Mouse (Mus musculus) hematopoietic stem cell, adult 5-6 weeks (primary cell): Measurements from ENCODE around the gene Snip1. TPM values are rescaled to one million over a fixed set of nuclear protein-coding genes. Genes with fewer than 3 reads are reported as not detected.
A peak's percentile ranks its signal among the peaks of the same experiment; 100 is the strongest.

ENCODE experiments used
- ATAC-seq, 2 experiments: fragments of 125-278 bp in 1 of 2; replicated peaks in 1 of 2; 2 replicates each; pipeline ENCODE4 v1.8.0; 2016 to 2017; ENCODE audit warnings: inconsistent platforms in 2 of 2, mild to moderate bottlenecking in 2 of 2, moderate number of reproducible peaks in 2 of 2, low read depth in 1 of 2, moderate TSS enrichment in 1 of 2; ENCODE audit not compliant: low FRiP score in 2 of 2, poor library complexity in 2 of 2, severe bottlenecking in 2 of 2, insufficient read depth in 1 of 2, low TSS enrichment in 1 of 2
- total RNA-seq: library from RNA; stranded (forward); fragments of 172-1452, 232-1000 nt; gene quantifications from 2 replicates; pipeline ENCODE4 v1.2.3, GENCODE M21; 2017

Snip1 gene
- total RNA-seq, 1 experiment from 2014 or later = 26.7 TPM

DNA sequence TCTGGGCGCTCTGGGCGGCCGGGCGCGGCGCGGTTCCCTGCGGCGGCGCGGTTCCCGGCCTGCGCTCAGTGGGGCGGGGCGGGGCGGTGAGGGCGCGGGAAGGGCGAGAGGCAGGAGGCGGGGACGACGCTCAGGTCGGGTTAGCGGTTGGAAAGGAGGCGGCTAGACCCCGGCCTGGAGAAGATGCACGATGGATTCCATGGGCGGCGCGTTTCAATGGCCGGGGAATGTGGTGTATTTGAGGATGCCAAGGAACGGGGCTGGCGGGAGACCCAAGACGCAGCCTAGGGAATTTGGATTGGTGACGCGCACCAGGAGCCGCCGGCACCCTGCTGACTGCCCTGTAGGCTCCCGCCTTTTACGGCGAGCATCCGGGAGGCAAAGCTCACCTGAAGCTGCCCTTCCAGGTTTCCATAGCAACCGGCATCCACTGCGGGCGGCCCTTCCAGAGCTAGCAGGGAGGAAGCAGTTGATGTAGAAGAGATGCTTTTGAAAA lies 18.9 kb downstream of the Snip1 start:
- peak; percentile 83 to 84 for ATAC-seq

DNA sequence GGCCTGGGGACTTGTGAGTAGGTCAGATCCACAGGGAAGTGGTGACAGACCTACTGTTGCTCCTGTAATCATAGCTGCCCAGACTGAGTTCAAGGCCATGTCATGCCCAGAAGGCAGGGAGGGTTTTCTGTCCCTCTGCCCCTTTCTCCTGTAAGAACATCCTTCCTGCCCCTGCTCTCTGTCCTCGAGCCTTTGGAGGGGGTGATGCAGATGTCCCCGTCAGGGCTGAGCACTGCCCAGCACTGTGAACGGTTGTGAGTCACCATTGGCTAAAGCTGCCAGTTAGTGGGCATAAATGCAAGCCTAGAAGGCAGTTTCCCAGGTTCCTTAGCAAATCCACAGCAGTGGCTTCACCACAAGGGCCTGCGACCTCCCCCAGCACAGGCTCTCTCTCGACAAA lies 26.6 kb downstream of the Snip1 start:
- no peak for ATAC-seq

DNA sequence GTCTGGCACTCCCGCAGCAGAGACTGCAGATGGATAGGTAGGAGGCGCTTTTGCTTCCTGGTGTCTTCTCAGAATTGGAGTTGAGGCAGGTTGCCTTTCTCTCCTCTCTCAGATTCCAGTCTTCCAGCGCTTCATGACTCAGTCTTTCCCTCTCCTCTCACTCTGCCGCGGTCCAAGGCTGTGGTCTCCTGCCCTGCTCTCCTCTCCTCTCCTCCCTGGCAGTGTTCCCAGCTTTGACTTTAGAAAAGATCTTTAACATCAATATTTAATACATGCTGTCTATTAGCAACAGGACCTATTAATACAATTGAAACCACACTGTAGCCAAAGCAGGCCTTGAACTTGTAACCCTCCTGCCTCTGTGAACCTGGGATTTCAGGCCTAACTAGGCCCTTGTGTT lies 29.6 kb downstream of the Snip1 start:
- no peak for ATAC-seq

DNA sequence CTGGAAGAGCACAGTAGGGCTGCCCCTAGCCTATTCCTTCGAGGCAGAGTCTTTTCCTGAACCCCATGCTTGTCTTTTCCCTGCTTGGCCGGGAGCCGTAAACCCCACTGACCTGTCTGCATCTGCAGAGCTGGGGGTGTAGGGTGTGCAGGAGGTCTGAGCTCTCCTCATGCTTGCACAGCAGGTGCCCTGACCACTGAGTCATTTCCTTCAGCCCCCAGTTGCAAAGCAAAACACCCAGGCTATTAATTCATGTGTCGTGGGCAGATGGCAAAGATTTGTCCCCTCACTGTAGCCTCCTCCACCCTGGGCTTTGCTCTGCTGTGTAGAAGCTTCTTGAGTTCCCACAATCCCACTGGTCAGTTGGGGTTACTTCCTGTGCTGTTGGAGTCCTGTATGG lies 30.9 kb downstream of the Snip1 start:
- ATAC-seq = no peak

DNA sequence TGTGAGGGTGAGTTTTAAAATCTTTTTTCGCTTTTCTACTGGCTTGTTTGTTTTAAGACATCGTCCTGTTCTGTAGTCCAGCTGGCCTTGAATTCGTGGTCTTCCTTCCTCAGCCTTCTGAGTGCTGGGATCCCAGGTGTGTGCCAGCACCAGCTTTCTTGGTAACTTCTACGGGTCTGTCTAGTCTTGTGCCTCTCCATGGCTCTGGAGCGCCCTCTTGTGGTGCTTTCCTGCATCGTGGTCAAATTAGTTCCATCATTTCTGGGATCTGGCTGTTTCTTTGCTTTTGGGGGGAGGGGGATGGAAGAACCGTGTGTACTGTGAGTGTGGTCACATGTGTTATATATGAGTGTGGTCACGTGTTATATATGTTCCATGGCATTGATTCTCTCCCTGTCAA lies 33.0 kb downstream of the Snip1 start:
- peak; percentile 30 to 79; a peak in 2 of 4 replicates for ATAC-seq

DNA sequence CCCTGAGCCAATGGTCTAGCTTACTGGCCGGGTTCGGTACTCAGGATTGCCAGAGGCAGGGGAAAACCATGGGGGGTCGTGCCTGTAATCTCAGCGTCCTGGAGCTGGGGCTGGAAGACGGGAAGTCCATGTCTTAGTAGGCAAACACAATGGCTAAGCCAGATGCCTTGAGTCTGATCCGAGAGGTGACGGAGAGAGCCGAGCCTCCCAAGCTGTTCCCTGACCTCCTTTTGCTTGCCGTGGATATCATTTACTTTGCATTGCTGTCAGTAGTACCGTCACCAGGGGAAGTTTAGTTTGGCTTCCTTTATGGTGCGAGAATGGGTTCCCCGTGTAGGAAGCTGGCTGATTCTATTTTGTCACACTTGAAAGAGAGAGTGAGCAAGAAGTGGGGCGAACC lies 34.9 kb downstream of the Snip1 start:
- ATAC-seq = no peak

DNA sequence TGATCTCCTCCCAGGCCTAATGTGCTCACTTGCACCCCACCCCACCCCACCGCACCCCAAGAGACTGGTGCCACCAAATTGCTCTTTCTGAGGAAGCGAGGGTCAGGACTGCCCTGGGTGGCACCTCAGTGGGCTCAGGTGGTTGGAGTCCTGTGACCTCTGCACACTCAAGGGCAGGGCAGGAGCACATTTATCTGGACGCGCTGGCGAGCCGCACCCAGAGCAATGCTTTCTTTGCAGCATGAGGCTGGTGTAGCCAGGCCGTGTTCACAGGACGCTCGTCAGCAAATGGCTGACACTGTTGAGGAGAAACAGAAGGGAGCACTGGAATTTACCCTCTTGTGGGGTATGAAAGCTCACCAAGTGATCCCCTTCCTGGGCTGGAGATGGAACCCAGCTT lies 38.9 kb downstream of the Snip1 start:
- ATAC-seq = no peak

DNA sequence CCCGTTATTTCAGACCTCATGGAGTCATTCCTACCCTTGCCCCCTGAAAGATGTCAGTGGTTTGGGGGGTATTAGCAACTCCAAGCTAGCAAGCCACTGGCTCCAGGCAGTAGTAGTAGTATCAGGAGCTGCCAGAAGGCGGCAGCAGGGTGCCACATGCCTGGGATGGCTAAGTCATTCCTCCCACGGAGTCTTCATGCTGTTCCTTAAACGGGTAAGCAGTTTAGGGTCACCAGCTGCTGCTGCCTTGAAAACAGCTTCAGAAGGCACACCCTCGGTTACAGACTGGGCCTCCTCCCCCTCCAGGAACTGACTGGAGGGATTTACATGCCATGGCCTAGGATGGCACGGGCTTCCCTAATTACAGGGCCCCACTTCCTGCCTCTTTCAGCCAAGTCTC lies 48.2 kb downstream of the Snip1 start:
- ATAC-seq = peak; percentile 40 to 49

DNA sequence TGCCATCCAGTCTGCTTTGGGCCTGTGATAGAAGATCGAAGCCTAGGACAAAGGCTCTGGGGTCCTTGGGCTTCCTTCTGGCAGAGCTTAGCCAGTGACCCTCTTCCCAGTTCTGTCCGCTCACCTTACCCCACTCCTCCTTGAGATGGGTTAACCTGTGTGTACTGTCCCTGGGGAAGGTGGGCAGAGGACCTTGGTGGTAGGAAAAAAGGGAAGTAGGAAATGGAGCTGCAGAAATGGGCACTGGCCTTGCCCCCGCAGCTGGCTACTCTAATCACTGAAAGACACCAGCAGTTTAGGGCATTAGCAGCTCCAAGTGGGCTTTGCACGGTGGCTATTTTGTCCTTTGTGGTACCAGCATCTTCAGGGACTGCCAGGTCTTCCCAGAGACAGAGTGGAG lies 48.6 kb downstream of the Snip1 start:
- ATAC-seq = no peak

DNA sequence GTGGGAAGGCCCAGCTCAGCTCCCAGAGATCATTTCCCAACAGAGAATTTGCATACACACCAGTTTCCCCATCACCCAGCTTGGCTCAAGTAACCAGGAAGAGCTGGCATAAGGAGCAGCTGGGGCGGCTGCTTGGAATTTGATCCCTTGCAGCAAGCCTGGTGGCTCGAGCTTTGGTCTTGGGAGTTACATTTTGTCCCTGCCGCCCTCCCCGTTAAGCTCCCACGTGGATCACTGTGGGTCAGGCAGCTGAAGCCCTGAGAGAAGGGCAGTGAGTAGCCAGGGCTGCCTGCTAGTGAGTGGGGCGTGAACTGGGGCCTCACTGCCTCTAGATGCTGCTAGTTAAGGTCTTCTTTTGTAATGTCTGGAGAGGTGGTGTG lies 49.2 kb downstream of the Snip1 start:
- no peak for ATAC-seq

DNA sequence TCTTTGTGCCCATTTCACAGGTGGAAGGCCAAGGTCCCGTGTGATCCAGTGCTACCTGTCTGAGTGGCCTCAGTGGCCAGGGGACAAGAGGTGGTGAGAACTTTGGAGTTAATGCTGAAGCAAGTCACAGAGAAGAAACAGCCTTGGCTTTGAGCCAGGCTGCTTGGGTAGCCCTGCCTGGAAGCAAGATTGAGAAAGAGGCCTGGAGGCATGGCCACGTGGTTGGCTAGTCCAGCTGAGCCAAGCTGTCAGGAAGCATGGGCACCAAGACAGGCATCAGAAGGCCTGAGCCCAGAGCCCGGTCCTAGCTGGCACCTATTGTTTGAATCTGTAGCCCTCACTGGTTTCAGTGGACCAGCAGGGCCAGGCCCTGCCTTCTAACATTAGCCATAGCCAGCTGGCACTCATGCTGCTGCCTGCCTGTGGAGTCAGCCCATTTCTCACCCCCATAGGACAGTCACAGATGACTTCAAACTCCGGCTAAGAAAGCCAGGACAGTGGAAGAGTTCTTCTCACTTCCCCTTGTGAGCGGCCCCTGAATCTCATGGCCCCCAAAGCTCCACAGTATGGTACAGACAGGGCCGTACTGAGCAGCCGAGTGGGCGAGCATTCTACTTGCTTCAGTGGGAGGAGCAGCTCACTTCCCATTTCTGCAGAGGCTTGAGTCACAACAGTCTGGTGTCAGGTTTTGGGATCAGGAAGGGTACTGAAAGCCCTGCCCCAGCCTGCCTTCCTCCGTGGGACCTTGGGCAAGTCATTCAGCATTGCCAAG lies 49.8 kb downstream of the Snip1 start:
- peak; percentile 34 to 38 for ATAC-seq

DNA sequence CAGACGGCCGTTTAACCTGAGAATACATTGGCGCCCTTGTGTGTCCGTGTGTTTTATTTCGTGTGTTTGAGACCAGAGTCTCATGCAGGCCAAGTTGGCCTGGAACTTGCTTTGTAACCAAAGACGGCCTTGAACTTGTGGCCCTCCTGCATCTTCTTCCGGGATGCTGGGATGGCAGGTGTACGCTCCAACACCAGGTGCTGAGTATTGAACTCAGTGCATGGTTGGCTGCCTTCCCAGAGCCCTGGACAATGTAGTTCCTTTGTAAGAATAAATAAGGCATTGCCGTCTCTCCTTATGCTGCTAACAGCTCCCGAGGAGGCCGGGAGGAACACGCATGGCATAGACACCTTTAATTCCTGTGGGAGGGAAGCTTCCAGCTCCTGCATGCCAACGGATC lies 50.5 kb downstream of the Snip1 start:
- no peak for ATAC-seq

DNA sequence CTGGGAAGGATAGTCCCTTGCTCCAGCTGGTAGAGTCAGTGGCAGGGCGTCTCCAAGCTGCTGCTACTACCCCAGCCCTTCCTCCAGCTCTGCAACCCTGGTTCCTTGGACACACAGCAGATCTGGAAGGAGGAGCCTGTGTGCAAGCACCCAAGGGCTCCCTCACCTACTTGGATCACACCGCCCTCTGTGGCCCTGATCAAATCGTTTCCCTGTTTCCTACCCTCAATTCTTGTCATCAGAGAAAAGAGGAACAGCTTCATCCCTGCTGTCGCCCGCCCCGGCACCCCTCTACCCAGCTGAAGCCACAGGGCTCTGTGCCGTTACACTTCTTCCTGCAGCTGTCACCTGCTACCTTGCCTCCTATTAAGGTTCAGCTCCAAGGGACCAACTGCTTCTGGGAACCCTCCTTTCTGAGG lies 51.4 kb downstream of the Snip1 start:
- ATAC-seq = peak; percentile 67 to 69

DNA sequence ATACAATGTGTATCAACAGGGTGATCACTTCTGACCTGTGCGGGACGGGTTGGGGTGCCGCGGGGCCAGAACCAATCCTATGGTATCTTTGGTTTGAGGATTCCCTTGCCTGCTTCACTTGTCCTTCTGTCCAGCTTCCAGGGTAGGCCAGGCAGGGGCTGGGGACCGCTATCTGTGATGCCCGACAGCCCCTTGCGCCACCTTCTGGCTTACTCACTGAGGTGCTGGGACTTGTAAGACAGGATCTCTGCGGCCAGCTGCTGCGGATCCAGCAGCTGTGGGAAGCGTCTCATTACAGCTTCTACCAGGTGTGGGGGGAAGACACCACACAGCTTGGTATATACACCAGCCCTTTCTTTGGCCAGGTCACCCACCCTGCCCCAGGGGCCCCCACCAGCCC lies 52.6 kb downstream of the Snip1 start:
- ATAC-seq = no peak

DNA sequence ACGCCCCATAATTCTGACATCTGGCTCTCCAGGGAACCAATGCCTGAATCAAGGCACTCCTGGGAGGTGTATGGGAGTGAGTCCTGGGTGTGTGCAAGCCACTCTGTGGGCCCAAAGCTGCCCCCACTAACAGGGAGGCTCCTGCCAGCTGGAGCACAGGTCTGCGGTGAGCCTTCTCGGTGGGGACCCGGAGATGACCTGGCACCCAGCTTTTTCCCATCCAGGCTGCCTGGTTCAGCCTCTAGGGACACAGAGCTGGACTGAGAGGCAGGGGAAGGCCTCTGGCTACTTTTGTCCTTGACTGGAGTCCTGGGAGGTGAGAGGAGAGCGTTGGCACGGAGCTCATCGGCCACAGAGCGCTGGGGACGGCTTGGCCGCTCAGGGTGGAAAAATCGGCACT lies 53.2 kb downstream of the Snip1 start:
- ATAC-seq = no peak

DNA sequence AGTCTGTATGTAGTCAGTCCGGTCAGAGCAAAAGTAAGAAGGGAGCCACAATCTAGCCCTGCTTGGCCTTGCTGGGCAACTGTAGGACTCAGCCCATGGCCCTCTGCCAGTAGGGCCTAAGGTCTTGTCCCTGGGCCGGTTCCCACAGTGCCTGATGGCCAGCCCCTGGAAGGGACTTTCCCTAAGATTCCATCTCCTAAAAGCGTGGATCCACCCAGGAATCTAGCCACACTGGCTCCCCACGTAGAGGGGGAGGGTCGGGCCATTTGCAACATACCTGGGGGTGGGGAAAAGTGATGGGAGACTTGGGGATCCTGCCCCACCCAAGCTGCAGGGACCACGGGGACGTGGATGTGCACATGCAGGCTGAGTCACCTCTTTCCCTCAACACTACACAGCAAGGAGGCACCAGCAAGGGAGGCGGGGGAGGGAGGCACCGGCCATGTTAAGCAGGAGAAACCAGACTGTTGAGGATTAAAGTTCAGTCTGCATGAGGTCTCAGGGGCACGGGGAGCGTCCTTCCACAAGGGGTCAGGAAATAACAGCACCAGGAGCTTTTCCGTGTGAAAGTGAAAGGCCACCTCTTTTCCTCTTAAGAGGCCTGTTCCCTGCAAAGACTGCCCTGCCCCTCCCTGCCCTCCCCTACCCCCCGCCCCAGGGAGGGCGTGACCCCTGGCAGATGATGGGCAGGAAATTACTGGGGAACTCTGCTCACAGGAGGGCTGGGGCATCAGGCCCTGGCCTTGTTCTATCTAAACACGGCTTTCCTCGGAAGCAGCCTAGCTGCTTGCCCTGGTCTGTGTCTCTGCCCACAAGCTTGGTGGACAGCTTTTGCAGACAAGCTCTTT lies 56.2 kb downstream of the Snip1 start:
- ATAC-seq = no peak

DNA sequence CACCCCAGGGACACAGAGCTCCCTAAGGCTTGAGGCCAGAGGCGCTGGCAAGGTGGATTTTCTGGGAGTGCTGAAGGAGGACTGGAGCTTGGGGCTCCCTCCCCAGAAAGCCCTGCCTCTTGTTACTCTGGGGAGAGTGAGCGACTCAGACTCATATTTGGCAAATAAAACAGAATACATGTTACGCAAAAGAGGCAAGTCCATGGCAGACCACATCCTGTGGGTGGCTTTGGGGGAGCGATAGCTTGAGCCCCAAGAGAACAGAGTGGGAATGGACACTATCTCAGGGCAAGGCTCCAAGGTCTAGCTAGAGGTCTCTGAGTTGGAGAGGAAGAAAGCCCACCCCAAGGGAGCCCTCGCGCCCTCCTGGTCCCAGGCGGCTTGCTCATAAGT lies 56.8 kb downstream of the Snip1 start:
- peak; percentile 6 to 11; a peak in 2 of 4 replicates for ATAC-seq
